Mouse (Mus musculus) heart, postnatal 0 days (tissue): ENCODE data around the gene Cyb561d1. TPM values are rescaled to one million over a fixed set of nuclear protein-coding genes. Genes with fewer than 3 reads are reported as not detected.

Experiments
- ATAC-seq: fragments of 200-750 bp; cut with Nextera tagmentation; 2 replicates; pipeline ENCODE4 v1.8.0; 2017; ENCODE audit warnings: low read depth, moderate number of reproducible peaks, moderate library complexity; ENCODE audit not compliant: insufficient read depth
- DNase-seq: peaks from one replicate; pipeline ENCODE4 v3.0.0-alpha.2; 2016; ENCODE audit warnings: low spot score
- H3K27ac ChIP-seq: fragments of 300-500 bp; sonication (generic); 2 replicates; pipeline ENCODE4 v1.5.1; 2014; ENCODE audit warnings: low read depth, mild to moderate bottlenecking
- H3K27me3 ChIP-seq: fragments of 300-500 bp; sonication (generic); 2 replicates; pipeline ENCODE4 v1.6.1; 2014; ENCODE audit warnings: low read length, mixed read lengths; ENCODE audit not compliant: control insufficient read depth, insufficient read depth
- H3K36me3 ChIP-seq: fragments of 300-500 bp; sonication (generic); replicated peaks from 2 replicates; pipeline ENCODE4 v1.6.1; 2014; ENCODE audit warnings: low read length, mixed read lengths; ENCODE audit not compliant: control insufficient read depth, insufficient read depth
- H3K4me1 ChIP-seq: fragments of 300-500 bp; sonication (generic); 2 replicates; pipeline ENCODE4 v1.6.1; 2014; ENCODE audit warnings: antibody characterized with exemption; ENCODE audit not compliant: control insufficient read depth, insufficient read depth
- H3K4me2 ChIP-seq: fragments of 300-500 bp; sonication (generic); 2 replicates; pipeline ENCODE4 v1.6.1; 2014; ENCODE audit warnings: low read depth, mild to moderate bottlenecking, low read length, moderate library complexity
- H3K4me3 ChIP-seq: fragments of 300-500 bp; sonication (generic); 2 replicates; pipeline ENCODE4 v1.5.1; 2014; ENCODE audit warnings: low read depth, low read length
- H3K9ac ChIP-seq: fragments of 300-500 bp; sonication (generic); replicated peaks from 2 replicates; pipeline ENCODE4 v1.6.1; 2014; ENCODE audit warnings: low read depth, low read length, mixed read lengths
- H3K9me3 ChIP-seq: fragments of 300-500 bp; sonication (generic); replicated peaks from 2 replicates; pipeline ENCODE4 v1.6.1; 2016; ENCODE audit warnings: low read length; ENCODE audit not compliant: control insufficient read depth
- CTCF ChIP-seq: IDR thresholded peaks from 2 replicates; pipeline ENCODE4 v1.5.1; 2016; ENCODE audit warnings: antibody characterized with exemption, control low read depth, low read depth
- EP300 ChIP-seq: IDR thresholded peaks from 2 replicates; pipeline ENCODE4 v1.6.1; 2016; ENCODE audit warnings: antibody characterized with exemption, low read depth
- WGBS: fragments of 180-500 bp; shearing (Covaris S2); extraction: QIAGEN DNeasy Blood & Tissue Kit; methylation state at CpG from one replicate; pipeline ENCODE4 v1.1.7; 2014; 5-methylcytosine and 5-hydroxymethylcytosine counted together
- polyA plus RNA-seq: library from polyadenylated mRNA; unstranded; fragments of >200 nt; fragmentation: Nextera tagmentation; extraction: Ambion mirVana; gene quantifications from 2 replicates; pipeline ENCODE4 v1.2.1, GENCODE M21; 2015
- total RNA-seq: library from RNA; depleted of rRNA; stranded (reverse); fragments of >200 nt; gene quantifications from 2 replicates; pipeline ENCODE4 v1.2.3, GENCODE M21; 2014; ENCODE audit warnings: low replicate concordance

Cyb561d1 gene
- total and polyA plus RNA-seq, 2 experiments from 2014 or later: 3.5 to 4.7 TPM

GRCm38 (mm10) chr3:108203212-108203611, 2.2 kb upstream of the Cyb561d1 start:
- Histone ChIP-seq H3K27me3 (no peaks in the 10 kb centered on the region), H3K27ac (no peak overlapping the region), H3K9me3 (no peaks in the 10 kb centered on the region), H3K9ac (no peak overlapping the region), H3K4me2 (no peak overlapping the region), H3K4me1 (no peaks in the 10 kb centered on the region), H3K4me3 (no peak overlapping the region), H3K36me3 (peaks cover 35% of the 10 kb centered on the region)
- 91% methylated on average over 13 of the region's 13 CpGs for WGBS
- ATAC-seq (no peak), DNase-seq (no peak)
- TF ChIP-seq CTCF (no peak), EP300 (no peak)

DNA sequence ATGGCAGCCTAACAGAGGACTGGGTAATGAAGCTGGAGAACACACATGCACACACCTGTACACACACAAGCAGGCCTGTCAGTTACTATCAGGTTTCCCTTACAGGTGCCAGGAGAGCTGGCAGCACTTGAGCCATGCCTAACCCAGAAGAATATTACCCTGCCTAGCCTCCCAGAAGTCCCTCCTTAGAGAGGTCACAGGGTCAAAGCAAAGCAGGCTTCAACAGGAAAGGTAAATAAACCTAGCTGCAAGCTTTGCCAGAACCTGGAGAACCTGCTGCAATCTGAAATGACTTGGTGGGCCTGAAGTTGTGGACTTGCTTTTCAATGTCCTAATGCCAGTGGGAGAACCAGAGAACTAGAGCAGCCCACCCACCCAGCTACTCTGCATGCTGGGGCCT, 1.5 kb upstream of the Cyb561d1 start:
- Histone ChIP-seq H3K9ac (no peak overlapping the region), H3K4me1 (no peaks in the 10 kb centered on the region), H3K9me3 (no peaks in the 10 kb centered on the region), H3K4me3 (no peak overlapping the region), H3K27me3 (no peaks in the 10 kb centered on the region), H3K36me3 (peaks cover 32% of the 10 kb centered on the region; the same call in 1 of the 2 replicates), H3K4me2 (no peak overlapping the region), H3K27ac (no peak overlapping the region)
- DNase-seq (no peak), ATAC-seq (no peak)
- TF ChIP-seq CTCF (no peak), EP300 (no peak)

DNA sequence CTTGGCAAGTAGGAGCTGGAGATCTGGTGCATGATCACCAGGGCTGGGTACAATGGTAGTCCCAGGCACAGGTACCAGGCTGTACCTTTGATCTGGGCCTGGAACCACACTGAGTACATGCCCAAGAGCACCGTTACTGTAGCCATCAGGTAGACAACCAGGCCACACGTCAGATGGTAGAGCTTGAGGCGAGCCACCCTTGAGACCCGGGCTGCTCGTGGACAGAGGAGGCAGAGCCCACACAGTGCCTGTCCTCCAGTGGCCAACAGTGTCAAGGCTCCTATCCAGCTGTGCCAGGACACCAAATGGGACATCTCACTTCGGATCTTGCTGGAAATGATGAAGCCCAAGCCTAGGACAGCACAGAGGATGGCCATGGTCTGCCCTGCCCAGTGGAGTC, 1.8 kb downstream of the Cyb561d1 start:
- Histone ChIP-seq H3K36me3 (peaks cover 16% of the 10 kb centered on the region; the same call in 1 of the 2 replicates), H3K9ac (no peak overlapping the region), H3K4me2 (0 out of 2 replicates have a peak overlapping the region, but pooled peaks have one; percentile 77), H3K27ac (no peak overlapping the region), H3K27me3 (no peaks in the 10 kb centered on the region), H3K4me1 (peaks cover 21% of the 10 kb centered on the region), H3K4me3 (no peak overlapping the region), H3K9me3 (no peaks in the 10 kb centered on the region)
- no peak for DNase-seq
- WGBS: 96% methylated on average over 6 of the region's 6 CpGs
- ATAC-seq: no peak
- TF ChIP-seq EP300 (no peak), CTCF (no peak)

GRCm38 (mm10) chr3:108197066-108197497, 3.9 kb downstream of the Cyb561d1 start:
- H3K4me3 ChIP-seq: no peak overlapping the region

GRCm38 (mm10) chr3:108195941-108196590, 4.9 kb downstream of the Cyb561d1 start:
- DNase-seq: peak; percentile 30
- H3K27ac ChIP-seq: peak overlapping the region; percentile 46; the same call in 1 of the 2 replicates

More at GRCm38 (mm10) chr3:108197066-108197497, 3.9 kb downstream of the Cyb561d1 start:
- H3K9me3 ChIP-seq: no peaks in the 10 kb centered on the region
- no peaks in the 10 kb centered on the region for H3K27me3 ChIP-seq
- no peak for ATAC-seq
- TF ChIP-seq CTCF (peak; percentile 8; the same call in 1 of the 2 replicates), EP300 (no peak)
- DNase-seq: peak; percentile 40
- WGBS: 26% methylated on average over 14 of the region's 14 CpGs
- peaks cover 5% of the 10 kb centered on the region; the same call in 1 of the 2 replicates for H3K36me3 ChIP-seq
- H3K4me1 ChIP-seq: peaks cover 21% of the 10 kb centered on the region
- H3K27ac ChIP-seq: no peak overlapping the region
- H3K9ac ChIP-seq: peak overlapping the region; percentile 41; the same call in 1 of the 2 replicates
- no peak overlapping the region for H3K4me2 ChIP-seq

More at GRCm38 (mm10) chr3:108195941-108196590, 4.9 kb downstream of the Cyb561d1 start:
- 0 out of 2 replicates have a peak overlapping the region, but pooled peaks have one; percentile 15 for H3K9ac ChIP-seq
- H3K9me3 ChIP-seq: no peaks in the 10 kb centered on the region
- no peaks in the 10 kb centered on the region for H3K27me3 ChIP-seq
- H3K4me1 ChIP-seq: peaks cover 21% of the 10 kb centered on the region
- no peak overlapping the region for H3K4me3 ChIP-seq
- no peak for ATAC-seq
- TF ChIP-seq CTCF (no peak), EP300 (no peak)
- no peak overlapping the region for H3K4me2 ChIP-seq
- 51% methylated on average over 7 of the region's 7 CpGs for WGBS
- peaks cover 5% of the 10 kb centered on the region; the same call in 1 of the 2 replicates for H3K36me3 ChIP-seq
